23 mouse cellular contexts compared by ENCODE assay signal in the genomic region with DNA sequence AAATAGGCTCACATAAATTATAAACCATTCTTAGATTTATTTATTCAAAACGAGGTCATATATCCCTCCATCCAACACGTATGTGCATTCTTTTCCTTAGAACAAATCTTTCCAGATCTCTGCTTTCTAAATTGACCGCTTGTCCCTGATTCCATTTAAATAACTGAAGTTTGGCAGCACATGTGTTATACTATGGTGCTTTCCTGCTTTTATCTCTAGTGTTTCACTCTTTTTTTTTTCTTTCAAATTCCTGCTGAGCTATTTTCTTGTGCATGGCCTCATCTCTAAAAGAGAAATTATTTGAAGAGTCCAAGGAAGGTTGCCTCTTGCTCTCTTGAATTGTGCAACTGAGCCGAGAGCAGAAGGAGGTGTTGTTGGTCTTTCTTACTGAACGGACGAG.
DNase-seq lines count a peak whose midpoint lies in the region; ATAC-seq and TF ChIP-seq lines count a peak whose summit lies in the region.
"Had no signal": no experiment of that assay in that cellular context is flagged by ENCODE, and none has a peak within 500 bp of the region (broad histone marks: within the 10 kb centered on the region; RNA-seq: fewer than 3 reads in every experiment).

No protein-coding gene starts in this region.

- TF ChIP-seq POLR2A in lung, adult 2 months (IDR thresholded peaks at IDR 0.05; ENCODE audit: borderline replicate concordance, extremely low read depth, low read depth, low read length), result no peak
- TF ChIP-seq POLR2A in limb, embryonic 14.5 days (IDR thresholded peaks at IDR 0.05; ENCODE audit: borderline replicate concordance, extremely low read depth, insufficient read depth, insufficient read length), result no peak

- H3K4me3 ChIP-seq in embryonic facial prominence, embryonic 13.5 days, result no peak overlapping the region
- no peak overlapping the region for H3K4me3 ChIP-seq in embryonic facial prominence, embryonic 10.5 days
- no peak overlapping the region for H3K4me3 ChIP-seq in lung, embryonic 14.5 days (ENCODE audit: low read depth, low read length)
- H3K4me3 ChIP-seq in lung, adult 2 months (replicated peaks; ENCODE audit: extremely low read depth, low read depth, low read length), result no peak overlapping the region
- H3K4me3 ChIP-seq in embryonic facial prominence, embryonic 14.5 days (ENCODE audit: low read depth, low read length), result no peak overlapping the region
- H3K4me3 ChIP-seq in limb, embryonic 14.5 days (replicated peaks; ENCODE audit: low read length), result no peak overlapping the region
- H3K4me3 ChIP-seq: forebrain, embryonic 10.5 days; heart, embryonic 13.5 days; liver, embryonic 12.5 days; neural tube, embryonic 12.5 days had no signal

- no peak for TF ChIP-seq CTCF in lung, embryonic 14.5 days (IDR thresholded peaks at IDR 0.05; ENCODE audit: low read depth)
- no peak for TF ChIP-seq CTCF in lung, adult 2 months (IDR thresholded peaks at IDR 0.05; ENCODE audit: insufficient read depth, low read length)

- peaks cover 59% of the 10 kb centered on the region for H3K4me1 ChIP-seq in embryonic facial prominence, embryonic 13.5 days
- peaks cover 54% of the 10 kb centered on the region for H3K4me1 ChIP-seq in embryonic facial prominence, embryonic 10.5 days
- H3K4me1 ChIP-seq in lung, embryonic 14.5 days (ENCODE audit: insufficient read depth), result peaks cover 16% of the 10 kb centered on the region; the same call in 1 of the 2 replicates
- no peaks in the 10 kb centered on the region for H3K4me1 ChIP-seq in lung, adult 2 months (ENCODE audit: control insufficient read depth, insufficient read depth, low read length)
- peaks cover 36% of the 10 kb centered on the region for H3K4me1 ChIP-seq in embryonic facial prominence, embryonic 14.5 days (ENCODE audit: control insufficient read depth, insufficient read depth, low read length)
- H3K4me1 ChIP-seq in limb, embryonic 14.5 days (ENCODE audit: control insufficient read depth, insufficient read depth, low read length), result peaks cover 45% of the 10 kb centered on the region
- H3K4me1 ChIP-seq: liver, embryonic 12.5 days had no signal

- H3K9me3 ChIP-seq in embryonic facial prominence, embryonic 13.5 days, result no peaks in the 10 kb centered on the region
- no peaks in the 10 kb centered on the region for H3K9me3 ChIP-seq in embryonic facial prominence, embryonic 10.5 days
- H3K9me3 ChIP-seq in lung, embryonic 14.5 days (ENCODE audit: low read depth, low read length), result no peaks in the 10 kb centered on the region
- no peaks in the 10 kb centered on the region for H3K9me3 ChIP-seq in embryonic facial prominence, embryonic 14.5 days (ENCODE audit: control insufficient read depth, low read length)
- no peaks in the 10 kb centered on the region for H3K9me3 ChIP-seq in limb, embryonic 14.5 days (ENCODE audit: control insufficient read depth, low read length)
- H3K9me3 ChIP-seq: forebrain, embryonic 10.5 days; heart, embryonic 13.5 days; liver, embryonic 12.5 days; neural tube, embryonic 12.5 days had no signal

- no peak overlapping the region for H3K9ac ChIP-seq in embryonic facial prominence, embryonic 13.5 days
- no peak overlapping the region for H3K9ac ChIP-seq in lung, embryonic 14.5 days
- no peak overlapping the region for H3K9ac ChIP-seq in embryonic facial prominence, embryonic 14.5 days (ENCODE audit: low read depth, low read length)
- H3K9ac ChIP-seq in limb, embryonic 14.5 days (ENCODE audit: low read depth, low read length, severe bottlenecking), result no peak overlapping the region
- H3K9ac ChIP-seq: heart, embryonic 13.5 days; liver, embryonic 12.5 days; neural tube, embryonic 12.5 days had no signal

- no peak overlapping the region for H3K4me2 ChIP-seq in embryonic facial prominence, embryonic 13.5 days
- no peak overlapping the region for H3K4me2 ChIP-seq in lung, embryonic 14.5 days
- H3K4me2 ChIP-seq in embryonic facial prominence, embryonic 14.5 days (ENCODE audit: low read depth, low read length), result no peak overlapping the region
- H3K4me2 ChIP-seq in limb, embryonic 14.5 days (replicated peaks; ENCODE audit: low read depth, low read length, severe bottlenecking), result no peak overlapping the region
- H3K4me2 ChIP-seq: heart, embryonic 13.5 days; liver, embryonic 12.5 days; neural tube, embryonic 12.5 days had no signal

- 42% methylated on average over 6 of the region's 6 CpGs for WGBS in embryonic facial prominence, embryonic 13.5 days
- 72% methylated on average over 6 of the region's 6 CpGs for WGBS in embryonic facial prominence, embryonic 10.5 days
- 23% methylated on average over 6 of the region's 6 CpGs for whole genome bisulfite sequencing in lung, embryonic 14.5 days
- WGBS in lung, adult 2 months, result 47% methylated on average over 6 of the region's 6 CpGs
- WGBS in embryonic facial prominence, embryonic 14.5 days, result 36% methylated on average over 6 of the region's 6 CpGs
- 25% methylated on average over 6 of the region's 6 CpGs for WGBS in limb, embryonic 14.5 days

- H3K27ac ChIP-seq in embryonic facial prominence, embryonic 13.5 days, result peak overlapping the region; percentile 62; the same call in 1 of the 2 replicates
- H3K27ac ChIP-seq in embryonic facial prominence, embryonic 10.5 days (replicated peaks), result no peak overlapping the region
- no peak overlapping the region for H3K27ac ChIP-seq in lung, embryonic 14.5 days (ENCODE audit: low read depth)
- H3K27ac ChIP-seq in embryonic facial prominence, embryonic 14.5 days (replicated peaks; ENCODE audit: low read depth, low read length), result peak overlapping the region; percentile 48; the same call in 1 of the 2 replicates
- H3K27ac ChIP-seq in limb, embryonic 14.5 days (replicated peaks; ENCODE audit: low read depth, low read length), result peak overlapping the region; percentile 26; the same call in 1 of the 2 replicates
- H3K27ac ChIP-seq: forebrain, embryonic 10.5 days; heart, embryonic 13.5 days; hindbrain, postnatal 0 days; liver, embryonic 12.5 days; neural tube, embryonic 12.5 days had no signal

- peaks cover 40% of the 10 kb centered on the region for H3K36me3 ChIP-seq in embryonic facial prominence, embryonic 13.5 days
- peaks cover 41% of the 10 kb centered on the region for H3K36me3 ChIP-seq in embryonic facial prominence, embryonic 10.5 days (replicated peaks)
- peaks cover 6% of the 10 kb centered on the region; the same call in 1 of the 2 replicates for H3K36me3 ChIP-seq in lung, embryonic 14.5 days (ENCODE audit: insufficient read depth)
- peaks cover 31% of the 10 kb centered on the region for H3K36me3 ChIP-seq in embryonic facial prominence, embryonic 14.5 days (ENCODE audit: control insufficient read depth, insufficient read depth, low read length)
- peaks cover 19% of the 10 kb centered on the region for H3K36me3 ChIP-seq in limb, embryonic 14.5 days (ENCODE audit: control insufficient read depth, insufficient read depth, low read length)
- H3K36me3 ChIP-seq: liver, embryonic 12.5 days had no signal

- H3K27me3 ChIP-seq in embryonic facial prominence, embryonic 13.5 days, result no peaks in the 10 kb centered on the region
- H3K27me3 ChIP-seq in embryonic facial prominence, embryonic 10.5 days (replicated peaks; ENCODE audit: low read depth, poor library complexity, severe bottlenecking), result no peaks in the 10 kb centered on the region
- no peaks in the 10 kb centered on the region for H3K27me3 ChIP-seq in lung, embryonic 14.5 days (ENCODE audit: insufficient read depth, low read length)
- no peaks in the 10 kb centered on the region for H3K27me3 ChIP-seq in embryonic facial prominence, embryonic 14.5 days (replicated peaks; ENCODE audit: control insufficient read depth, insufficient read depth, low read length)
- H3K27me3 ChIP-seq in limb, embryonic 14.5 days (ENCODE audit: control insufficient read depth, insufficient read depth, low read length), result no peaks in the 10 kb centered on the region
- H3K27me3 ChIP-seq: heart, embryonic 13.5 days; liver, embryonic 12.5 days; neural tube, embryonic 12.5 days had no signal

- no peak for ATAC-seq in embryonic facial prominence, embryonic 13.5 days (ENCODE audit: insufficient number of reproducible peaks, insufficient read depth, low FRiP score, low TSS enrichment, low read depth)
- peak; percentile 58; the same call in 1 of the 2 replicates for ATAC-seq in lung, embryonic 14.5 days (ENCODE audit: insufficient read depth)
- no peak for ATAC-seq in embryonic facial prominence, embryonic 14.5 days (ENCODE audit: low read depth)
- no peak for ATAC-seq in limb, embryonic 14.5 days (ENCODE audit: low FRiP score, low read depth)
- ATAC-seq: activated CD4-positive, CD25-positive, alpha-beta regulatory T cell, adult 4 months; forebrain, embryonic 16.5 days; hindbrain, postnatal 0 days; liver, embryonic 12.5 days had no signal

- no peak for DNase-seq in embryonic facial prominence, embryonic 10.5 days (ENCODE audit: low spot score)
- DNase-seq in lung, embryonic 14.5 days, result peak; percentile 56
- no peak for DNase-seq in lung, adult 2 months
- DNase-seq in embryonic facial prominence, embryonic 14.5 days (ENCODE audit: low spot score), result peak; percentile 31
- DNase-seq in limb, embryonic 14.5 days (ENCODE audit: low spot score), result no peak
- no peak for DNase-seq in spleen, postnatal 4 days (ENCODE audit: low spot score in 2 of 2)
- no peak for DNase-seq in ovary, postnatal 36 days (ENCODE audit: low spot score)
- DNase-seq: adrenal gland, adult 8-10 months; cerebellum, adult 18-20 months; cerebellum, postnatal 25 days; gastrocnemius, postnatal 14 days; midbrain, embryonic 14.5 days; retina, postnatal 1 day; right cerebral cortex, postnatal 25 days; spleen, adult 18-20 months had no signal

Comparison
In these comparisons a context has a peak if more than half of its experiments do, and no peak if none do; other contexts are left out.
1. H3K27ac ChIP-seq: peak in embryonic facial prominence, embryonic 13.5 days (single experiment), embryonic facial prominence, embryonic 14.5 days (single experiment) and limb, embryonic 14.5 days (single experiment); none in embryonic facial prominence, embryonic 10.5 days (single experiment) and lung, embryonic 14.5 days (single experiment).
2. DNase-seq: peak in lung, embryonic 14.5 days (single experiment) and embryonic facial prominence, embryonic 14.5 days (single experiment); none in embryonic facial prominence, embryonic 10.5 days (single experiment), lung, adult 2 months (single experiment), limb, embryonic 14.5 days (single experiment), spleen, postnatal 4 days (0 of 2) and ovary, postnatal 36 days (single experiment).